Mouse (Mus musculus) 3134 (cell line): ENCODE results near the gene Mthfd1.

Source experiments
- DNase-seq: peaks from one replicate; pipeline ENCODE4 v3.0.0-alpha.2; 2011; ENCODE audit warnings: low spot score; ENCODE audit not compliant: insufficient read length; ENCODE audit errors: extremely low read depth

The Mthfd1 gene

DNA sequence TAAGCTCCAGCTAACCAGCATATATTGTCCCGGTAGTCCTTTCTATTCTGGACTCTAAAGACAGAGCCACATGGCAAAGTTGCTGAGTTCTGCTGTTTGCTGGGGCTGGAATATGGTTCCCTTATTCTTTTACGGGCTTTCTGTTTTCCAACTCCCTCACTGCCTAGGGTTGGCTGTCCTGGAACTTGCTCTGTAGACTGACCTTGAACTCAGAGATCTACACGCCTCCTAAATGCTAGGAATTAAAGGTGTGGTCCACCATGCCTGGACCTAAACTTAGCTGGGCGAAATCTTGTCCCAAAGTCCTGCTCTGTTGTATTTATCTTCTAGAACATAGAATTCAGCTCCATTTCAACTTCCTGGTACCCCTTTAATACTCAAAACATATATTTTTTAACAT lies 6.5 kb downstream of the Mthfd1 start:
- no peak for DNase-seq

DNA sequence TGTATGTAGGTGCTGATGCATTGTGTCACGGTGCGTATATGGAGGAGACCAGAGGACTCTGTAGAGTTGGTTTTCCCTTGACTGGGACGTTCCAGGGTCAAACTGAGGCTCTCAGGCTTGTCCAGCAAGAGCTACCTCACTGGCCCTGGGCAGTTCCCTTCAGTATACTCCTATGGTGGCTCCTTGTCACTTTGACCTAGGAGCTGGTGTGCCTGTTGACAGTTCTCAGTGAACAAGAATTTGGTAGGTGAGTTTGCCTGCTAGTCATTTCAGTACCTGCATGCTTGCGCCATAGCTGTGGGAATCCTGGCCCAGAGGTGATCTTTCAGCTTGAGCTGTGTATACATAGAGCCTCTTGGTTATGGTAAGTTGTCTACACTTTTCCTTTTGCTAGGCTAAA lies 7.8 kb downstream of the Mthfd1 start:
- DNase-seq, result no peak

DNA sequence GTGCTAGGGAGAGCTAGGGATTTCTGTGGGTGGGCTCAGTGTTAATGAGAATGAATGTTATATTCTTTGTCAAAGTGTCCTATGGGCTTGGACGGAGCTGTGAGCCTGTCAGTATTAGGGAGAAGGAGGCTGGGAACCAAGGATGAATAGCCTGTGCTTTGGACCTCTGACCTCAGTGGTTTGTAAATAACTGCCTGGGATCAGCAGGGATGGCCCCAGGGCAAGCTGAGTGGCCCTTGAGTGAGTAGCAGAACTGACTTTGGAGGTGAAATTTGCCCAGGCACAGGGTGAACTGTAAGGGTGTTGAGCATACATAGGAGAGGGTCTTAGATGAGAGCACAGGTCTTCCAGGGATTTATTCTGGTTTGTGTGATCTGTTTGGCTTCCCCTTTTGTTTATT lies 8.8 kb downstream of the Mthfd1 start:
- no peak for DNase-seq

DNA sequence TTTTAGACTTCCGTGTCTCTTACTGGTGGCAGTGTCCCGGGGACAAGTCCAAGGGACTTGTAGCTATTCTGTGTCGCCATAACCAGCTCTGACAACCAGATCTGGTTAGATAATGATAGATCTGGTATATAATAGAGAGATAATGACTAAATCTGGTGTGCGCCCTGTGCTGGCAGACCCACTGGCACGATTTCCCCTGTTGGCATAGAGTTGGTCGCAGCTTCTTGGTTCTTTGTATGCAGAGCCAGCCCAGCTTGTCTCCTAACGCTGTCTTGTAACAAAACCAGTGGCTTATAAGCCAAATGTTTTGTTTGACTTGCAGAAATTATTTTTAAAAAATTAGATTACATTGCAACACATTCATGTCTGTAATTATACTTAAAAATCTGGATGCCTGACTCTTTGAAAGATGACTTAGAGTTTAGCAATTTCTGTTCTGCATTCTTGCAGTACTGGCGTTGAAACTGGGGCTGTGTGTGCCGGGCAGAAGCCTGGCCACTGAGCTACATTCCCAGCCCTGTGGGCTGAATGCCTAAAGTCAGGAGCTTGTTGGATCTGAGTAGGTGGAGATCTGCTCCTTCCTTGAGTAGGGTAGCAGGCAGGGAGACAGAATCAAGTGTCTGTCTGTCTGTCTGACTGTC lies 9.3 kb downstream of the Mthfd1 start:
- DNase-seq, result no peak

DNA sequence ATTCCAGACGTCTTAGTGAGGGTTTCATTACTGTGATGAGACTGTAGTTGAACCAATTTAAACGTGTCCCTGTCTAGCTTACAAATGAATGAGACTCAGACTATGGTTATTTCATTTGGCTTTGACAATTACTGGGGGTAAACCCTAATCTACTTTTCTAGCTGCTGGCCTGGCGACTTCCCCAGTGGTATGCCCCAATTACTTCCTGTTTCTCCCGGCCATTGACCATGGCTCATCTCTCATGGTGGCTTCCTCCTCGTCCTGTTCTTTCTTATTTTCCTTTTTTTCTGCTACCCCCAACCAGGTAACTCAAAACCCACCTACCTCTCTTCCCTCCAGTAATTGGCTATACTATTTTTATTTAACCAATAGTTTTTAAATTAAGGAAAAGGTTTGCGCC lies 9.9 kb downstream of the Mthfd1 start:
- no peak for DNase-seq

DNA sequence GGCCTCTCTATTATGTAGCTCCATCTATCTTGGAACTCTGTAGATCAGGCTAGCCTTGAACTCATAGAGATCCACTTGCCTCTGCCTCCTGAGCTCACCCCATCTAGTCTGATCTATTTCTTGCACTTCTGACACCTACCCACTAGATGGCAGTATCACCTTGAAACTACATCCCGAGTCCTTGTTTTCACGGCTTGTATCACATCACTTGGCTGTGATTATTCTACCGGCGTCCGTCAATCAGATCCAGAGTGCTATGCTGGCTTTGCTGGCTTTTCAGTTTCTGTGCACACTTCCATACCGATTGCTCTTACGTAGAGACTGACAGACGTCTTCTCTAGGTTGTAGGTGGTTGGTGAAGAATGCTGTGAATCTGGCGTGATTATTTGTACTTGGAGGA lies 11.8 kb downstream of the Mthfd1 start:
- DNase-seq, result no peak

DNA sequence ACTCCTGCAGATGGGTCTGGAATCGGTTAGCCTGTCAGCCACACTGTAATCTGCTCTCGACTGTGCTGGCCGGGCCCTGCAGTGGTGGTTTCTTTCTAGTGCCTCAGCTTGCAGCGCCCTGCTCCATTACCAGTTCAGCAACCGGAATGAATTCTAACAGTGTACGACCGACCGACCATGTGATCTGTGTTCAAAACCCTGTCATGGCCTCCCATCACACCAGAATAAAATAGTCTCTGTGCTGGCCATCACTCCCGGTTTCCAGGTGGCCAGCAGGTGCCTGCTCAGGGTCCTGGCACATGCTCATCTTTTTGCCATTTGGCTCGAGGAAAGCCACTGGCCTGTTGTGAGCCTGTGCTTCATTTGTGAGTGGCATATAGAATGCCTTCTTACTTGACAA lies 13.6 kb downstream of the Mthfd1 start:
- DNase-seq, result no peak

DNA sequence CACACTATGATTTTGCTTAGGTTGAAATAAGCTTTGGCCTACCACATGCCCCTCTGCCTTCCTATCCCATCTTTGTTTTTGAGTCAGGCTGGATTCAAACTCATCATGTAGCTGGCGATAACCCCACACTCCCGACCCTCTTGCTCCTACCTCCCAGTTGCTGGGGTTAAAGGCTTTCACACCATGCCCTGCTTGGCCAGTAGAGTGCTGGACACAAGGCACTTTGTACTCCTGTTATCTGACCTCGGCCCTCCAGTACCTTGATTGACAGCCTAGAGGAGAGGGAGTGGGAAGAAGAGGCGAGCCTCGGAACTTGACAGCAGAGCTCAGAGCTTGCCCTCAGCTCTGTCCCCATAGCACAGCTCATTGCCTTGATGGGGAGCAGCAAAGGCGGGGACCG lies 14.1 kb downstream of the Mthfd1 start:
- DNase-seq, result no peak

DNA sequence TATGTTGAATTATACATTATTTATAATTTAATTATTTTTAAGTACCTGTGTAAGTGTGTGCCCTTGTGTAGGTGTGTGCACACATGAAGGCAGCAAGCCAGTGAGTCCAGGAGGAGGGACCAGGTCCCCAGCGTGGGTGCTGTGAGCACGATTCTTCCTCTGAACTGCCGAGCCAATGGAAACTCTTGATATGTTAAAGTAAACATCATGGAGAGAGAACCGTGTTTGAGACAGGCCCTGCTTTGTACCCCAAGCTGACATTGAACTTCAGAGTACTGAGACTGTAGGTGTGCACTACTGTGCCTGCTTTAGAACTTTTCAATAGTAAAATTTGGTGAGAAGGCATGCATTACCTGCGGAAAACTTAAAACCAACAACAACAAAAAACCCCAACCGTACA lies 16.4 kb downstream of the Mthfd1 start:
- no peak for DNase-seq

DNA sequence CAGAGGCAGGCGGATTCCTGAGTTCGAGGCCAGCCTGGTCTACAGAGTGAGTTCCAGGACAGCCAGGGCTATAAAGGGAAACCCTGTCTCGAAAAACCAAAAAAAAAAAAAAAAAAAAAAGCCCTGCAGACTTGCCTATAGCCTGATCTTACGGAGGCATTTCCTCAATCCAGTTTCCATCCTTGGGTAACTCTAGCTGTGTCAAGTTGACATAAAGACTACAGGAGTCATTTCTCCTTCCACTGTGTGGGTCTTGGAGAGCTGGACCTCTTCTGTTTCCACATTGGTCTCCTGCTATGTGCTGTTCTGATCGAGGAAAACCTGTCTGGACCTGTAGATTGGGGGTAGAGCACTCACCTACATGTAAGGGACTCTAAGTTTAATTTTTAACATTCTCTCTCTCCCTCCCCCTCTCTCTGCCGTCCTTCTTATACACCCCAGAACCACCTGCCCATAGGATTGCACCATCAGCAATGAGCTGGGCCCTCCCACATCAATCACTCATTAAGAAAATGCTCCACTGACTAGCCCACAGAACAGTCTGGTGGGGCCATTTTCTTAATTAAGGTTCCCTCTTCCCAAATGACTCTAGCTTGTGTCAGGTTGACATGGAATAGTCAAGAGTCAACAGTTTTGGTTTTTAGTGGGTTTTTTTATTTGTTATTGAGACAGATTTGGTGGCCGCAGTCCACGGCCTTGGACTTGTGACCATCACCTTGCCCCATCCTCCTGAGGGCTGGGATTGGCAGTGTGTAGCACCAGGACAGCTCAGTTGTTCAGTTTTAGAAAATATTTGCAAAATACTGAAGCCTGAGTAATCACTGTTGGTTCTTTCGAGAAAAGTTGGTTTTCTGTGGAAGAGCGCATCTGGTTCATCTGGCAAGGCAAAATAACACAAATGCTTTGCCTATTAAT lies 17.8 kb downstream of the Mthfd1 start:
- DNase-seq, result no peak

DNA sequence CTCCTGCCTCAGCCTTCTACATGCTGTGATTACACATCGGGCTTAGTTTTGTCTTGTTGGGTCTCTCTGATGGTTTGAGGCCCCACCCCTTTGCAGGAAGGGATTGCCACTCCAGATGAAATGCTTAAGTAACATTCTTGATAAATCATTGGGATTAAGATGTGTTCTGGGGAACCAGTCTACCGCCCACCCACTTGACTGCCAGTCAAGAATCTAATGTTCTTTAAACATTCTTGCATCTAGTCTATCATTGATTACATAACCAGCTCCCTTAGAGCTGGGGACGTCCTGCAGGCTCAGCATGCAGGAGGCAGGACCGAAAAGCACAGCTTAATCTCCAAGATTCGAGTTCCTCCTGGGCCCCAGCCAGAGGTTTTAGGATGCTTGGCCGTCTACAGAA lies 23.1 kb downstream of the Mthfd1 start:
- DNase-seq, result no peak

DNA sequence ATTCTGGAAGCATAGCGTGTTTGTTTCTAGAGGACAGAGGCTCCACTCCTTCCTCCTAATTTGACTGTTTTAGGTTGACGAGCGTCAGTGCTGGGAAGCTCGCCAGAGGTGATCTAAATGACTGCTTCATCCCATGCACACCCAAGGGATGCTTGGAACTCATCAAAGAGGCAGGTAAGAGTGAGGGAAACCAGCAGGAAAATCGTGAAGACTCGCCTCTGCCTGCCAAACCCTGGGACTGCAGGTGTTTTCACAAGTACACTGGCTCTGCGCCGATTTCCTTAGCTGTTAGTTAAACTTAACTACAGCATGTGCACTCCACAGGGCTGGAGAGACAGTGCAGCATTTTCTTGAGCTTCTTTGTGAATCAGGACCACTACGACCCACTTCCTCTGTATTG lies 25.5 kb downstream of the Mthfd1 start:
- DNase-seq, result no peak

DNA sequence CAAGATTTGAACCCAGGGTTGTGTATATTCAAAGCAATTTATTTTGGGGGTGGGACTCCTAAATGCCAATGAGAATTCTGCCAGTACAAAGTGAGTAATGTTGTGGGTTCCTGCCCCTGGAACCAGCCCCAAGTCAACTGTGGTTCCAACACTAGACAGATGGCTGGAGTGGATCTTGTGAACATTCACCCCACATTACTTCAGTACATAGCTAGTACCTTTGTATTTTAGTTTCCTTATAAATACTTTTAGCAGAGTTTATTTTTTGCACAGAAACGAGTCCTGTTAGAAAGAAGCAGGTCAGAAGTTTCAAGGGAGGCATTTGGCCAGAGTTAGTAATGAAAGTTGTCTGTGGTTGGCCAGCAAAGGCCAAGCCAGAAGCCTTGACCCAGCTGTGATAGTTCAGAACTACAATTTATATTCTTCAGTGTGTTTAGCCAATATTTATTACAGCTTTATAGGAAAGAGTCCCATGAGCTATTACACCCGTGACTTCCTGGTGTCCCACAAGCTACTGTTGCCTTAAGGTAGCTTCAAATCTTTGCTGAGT lies 26.1 kb downstream of the Mthfd1 start:
- no peak for DNase-seq

DNA sequence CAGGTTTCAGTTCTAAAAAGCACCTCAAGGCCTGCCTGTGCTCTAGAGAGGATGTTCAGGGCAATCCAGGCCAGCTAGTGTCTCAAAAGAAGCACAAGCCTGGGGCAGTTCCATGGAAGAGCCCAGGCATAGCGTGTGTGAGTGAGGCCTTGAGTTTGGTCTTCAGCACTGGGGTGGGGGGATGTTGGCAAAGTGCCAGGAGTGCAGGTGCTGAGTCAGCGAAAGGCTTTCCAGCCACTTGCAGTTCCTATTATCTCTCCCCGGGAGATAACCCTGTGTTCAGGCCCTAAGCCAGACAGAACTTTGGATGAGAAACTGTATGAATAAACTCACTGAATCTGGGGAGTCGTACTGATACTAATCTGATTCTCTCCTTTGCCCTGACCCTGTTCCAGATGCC lies 27.0 kb downstream of the Mthfd1 start:
- DNase-seq, result no peak

DNA sequence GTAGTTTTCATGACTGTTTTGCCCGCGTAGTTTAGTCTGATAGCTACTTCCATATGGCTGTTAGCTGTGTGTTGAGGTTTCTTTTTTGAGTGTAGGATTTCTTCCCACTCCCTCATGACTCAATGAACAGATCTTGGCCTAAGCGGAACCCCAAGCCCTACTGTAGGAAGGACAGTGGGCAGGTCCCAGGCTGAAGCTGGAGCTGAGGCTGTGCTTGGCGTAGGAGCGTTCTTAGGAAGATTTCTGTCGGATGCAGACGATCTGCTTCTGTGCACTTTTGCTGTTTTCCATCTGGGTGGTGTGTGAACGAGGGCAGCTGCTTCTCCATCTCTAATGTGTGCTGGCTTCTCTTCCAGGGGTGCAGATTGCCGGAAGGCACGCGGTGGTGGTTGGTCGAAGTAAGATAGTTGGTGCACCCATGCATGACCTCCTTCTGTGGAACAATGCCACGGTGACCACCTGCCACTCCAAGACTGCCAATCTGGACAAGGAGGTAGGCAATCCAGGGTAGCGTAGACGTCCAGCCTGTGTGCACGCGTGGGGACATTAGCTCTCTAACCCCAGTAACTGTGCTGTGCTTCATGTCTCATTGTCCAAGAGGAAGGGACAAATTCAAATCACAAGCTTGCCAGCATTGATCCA lies 27.6 kb downstream of the Mthfd1 start:
- no peak for DNase-seq

DNA sequence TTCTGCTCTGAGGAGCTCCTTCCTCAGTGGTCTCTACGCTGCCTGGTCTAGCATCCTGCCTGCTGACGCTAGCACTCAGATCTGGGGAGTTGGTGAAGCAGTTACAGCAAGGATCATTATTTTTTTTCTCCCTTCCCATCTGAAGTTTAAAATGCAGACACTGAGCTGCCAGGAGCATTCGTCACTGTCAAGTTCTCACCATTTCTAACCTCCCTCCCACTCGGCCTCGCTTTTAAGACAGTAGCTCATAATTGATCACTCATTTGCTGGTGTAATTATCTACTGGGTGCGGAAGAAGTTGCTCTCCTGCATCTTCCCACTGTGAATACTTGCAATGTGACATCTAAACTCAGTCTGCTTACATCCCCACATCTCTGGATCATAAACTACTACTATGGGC lies 30.3 kb downstream of the Mthfd1 start:
- no peak for DNase-seq

DNA sequence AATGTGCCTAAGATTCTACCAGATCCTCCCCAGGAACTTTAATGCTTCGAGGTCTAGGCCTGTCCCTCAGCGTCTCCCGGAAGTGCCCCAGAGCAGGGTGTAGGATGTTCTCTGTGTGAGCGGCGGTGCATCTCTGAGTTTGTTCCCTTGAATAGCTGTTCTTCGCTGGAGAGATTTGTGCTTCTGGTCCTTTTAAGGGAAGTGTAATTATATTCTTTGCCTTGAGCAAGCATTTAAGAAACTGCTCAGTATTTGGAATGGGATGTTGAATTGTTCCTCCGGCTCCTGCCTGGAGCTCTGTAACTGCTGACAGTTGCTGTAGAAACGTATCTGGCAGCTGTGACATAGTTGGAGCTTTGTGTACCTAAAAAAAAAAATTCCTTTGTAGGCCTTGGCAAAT lies 32.9 kb downstream of the Mthfd1 start:
- no peak for DNase-seq

DNA sequence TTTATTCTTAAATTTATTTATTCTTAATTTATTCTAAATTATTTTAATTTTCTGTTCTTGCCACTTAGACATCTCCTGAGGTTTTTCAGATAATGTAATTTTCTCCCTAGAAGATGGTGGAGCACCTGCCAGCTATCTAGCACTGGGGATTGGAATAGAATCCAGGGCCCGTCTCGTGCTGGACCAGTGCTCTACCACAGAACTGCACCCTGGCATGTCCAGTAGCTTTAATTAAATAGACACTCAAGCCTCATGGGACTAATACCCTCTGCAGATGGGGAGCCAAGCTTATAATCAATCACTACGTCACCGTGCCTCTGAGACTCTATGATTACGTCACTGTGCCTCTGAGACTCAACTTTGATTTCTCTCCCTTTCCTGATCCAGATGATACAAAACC lies 33.4 kb downstream of the Mthfd1 start:
- DNase-seq, result no peak

DNA sequence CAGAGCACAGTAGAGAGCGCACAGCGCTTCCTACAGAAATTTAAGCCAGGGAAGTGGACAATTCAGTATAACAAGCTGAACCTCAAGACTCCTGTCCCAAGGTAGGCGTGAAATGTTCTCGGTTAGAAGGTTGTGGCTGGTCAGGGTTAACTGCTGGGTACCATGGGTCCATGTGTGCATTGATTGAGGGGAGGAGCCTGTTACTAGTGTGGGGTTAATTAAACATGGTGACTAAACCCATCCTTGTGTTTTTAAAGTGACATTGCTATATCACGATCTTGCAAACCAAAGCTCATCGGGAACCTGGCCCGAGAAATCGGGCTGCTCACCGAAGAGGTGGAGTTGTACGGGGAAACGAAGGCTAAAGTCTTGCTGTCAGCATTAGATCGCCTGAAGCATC lies 34.3 kb downstream of the Mthfd1 start:
- DNase-seq, result no peak

DNA sequence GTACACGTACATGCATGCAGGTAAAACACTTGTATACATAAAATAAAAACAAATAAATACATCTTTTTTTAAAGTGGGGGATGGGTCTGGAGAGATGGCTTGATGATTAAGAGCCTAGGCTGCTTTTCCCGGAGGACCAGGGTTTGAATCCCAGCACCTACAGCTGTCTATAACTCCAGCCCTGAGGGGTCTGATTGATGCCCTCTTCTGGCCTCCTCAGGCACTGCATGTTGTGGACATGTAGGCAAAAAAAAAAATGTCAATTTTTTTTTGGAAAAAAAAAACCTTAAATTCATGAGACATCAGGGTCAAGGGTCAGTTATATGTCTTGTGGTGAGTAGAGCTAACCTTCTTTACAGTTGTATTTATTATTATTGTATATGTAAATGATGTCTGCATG lies 35.2 kb downstream of the Mthfd1 start:
- DNase-seq, result no peak

DNA sequence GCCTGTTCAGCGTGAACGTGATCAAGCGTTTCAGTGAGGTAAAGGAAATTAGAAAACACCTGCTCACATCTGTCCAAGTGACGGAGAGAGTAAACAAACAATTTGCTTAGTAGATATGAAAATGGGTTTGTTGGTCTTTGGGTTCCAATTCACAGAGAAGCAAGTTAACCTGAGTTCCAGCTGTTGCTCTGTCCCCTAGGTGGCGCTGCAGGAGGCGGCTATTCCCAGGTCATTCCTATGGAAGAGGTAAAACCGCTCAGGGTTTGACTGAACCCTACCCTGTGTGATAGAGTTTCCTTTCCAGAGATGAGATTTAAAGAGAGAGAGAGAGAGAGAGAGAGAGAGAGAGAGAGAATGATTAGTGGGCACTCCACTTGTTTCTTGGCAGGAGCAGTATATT lies 38.1 kb downstream of the Mthfd1 start:
- no peak for DNase-seq

DNA sequence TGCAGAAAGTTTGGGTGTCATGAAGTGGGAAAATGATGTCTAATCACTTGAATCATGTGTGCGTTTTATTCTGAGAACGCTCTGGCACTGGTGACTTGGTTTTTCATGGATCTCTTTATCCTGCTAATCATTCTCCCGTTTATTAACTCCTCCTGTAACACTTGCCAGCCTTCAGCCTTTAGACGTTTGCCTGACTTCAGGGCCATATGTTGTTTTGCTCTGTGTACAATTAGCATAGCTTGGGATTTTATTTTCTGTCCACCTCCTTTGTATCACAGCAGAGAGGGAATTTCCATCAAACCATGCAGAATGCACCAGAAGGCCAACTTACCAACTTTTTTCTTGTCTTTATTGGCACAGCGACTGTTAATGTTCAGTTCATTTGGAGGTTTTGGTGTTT lies 42.7 kb downstream of the Mthfd1 start:
- no peak for DNase-seq
